Mouse (Mus musculus): Measurements from ENCODE around the gene Gm10188. TPM values are rescaled to one million over a fixed set of nuclear protein-coding genes. Genes with fewer than 3 reads are reported as not detected.

The Gm10188 gene
- total RNA-seq, 4 experiments from 2014 or later = not detected

GRCm38 (mm10) chr1:132226297-132227080 is 3.1 kb downstream of the Gm10188 start:
- DNase-seq (ENCODE audit: low spot score) = no peak

GRCm38 (mm10) chr1:132222166-132222565 is 7.4 kb downstream of the Gm10188 start:
- DNase-seq (ENCODE audit: low spot score) = no peak

GRCm38 (mm10) chr1:132221627-132222026 is 7.9 kb downstream of the Gm10188 start:
- no peak for DNase-seq (ENCODE audit: low spot score)

- DNase-seq (ENCODE audit: low spot score) = no peak
Observed at GRCm38 (mm10) chr1:132216276-132216675, 13.3 kb downstream of the Gm10188 start.

- DNase-seq (ENCODE audit: low spot score) = no peak
Observed at GRCm38 (mm10) chr1:132213076-132213475, 16.5 kb downstream of the Gm10188 start.

- DNase-seq (ENCODE audit: low spot score) = peak; percentile 49
Observed at GRCm38 (mm10) chr1:132212218-132212617, 17.3 kb downstream of the Gm10188 start.

- no peak for DNase-seq (ENCODE audit: low spot score)
Observed at GRCm38 (mm10) chr1:132211672-132212071, 17.9 kb downstream of the Gm10188 start.

- no peak for DNase-seq (ENCODE audit: low spot score)
Observed at GRCm38 (mm10) chr1:132210922-132211321, 18.6 kb downstream of the Gm10188 start.

- no peak for DNase-seq (ENCODE audit: low spot score)
Observed at GRCm38 (mm10) chr1:132209400-132209799, 20.2 kb downstream of the Gm10188 start.

GRCm38 (mm10) chr1:132208154-132208553 is 21.4 kb downstream of the Gm10188 start:
- no peak for DNase-seq (ENCODE audit: low spot score)

GRCm38 (mm10) chr1:132206828-132207227 is 22.7 kb downstream of the Gm10188 start:
- no peak for DNase-seq (ENCODE audit: low spot score)

- no peak for DNase-seq (ENCODE audit: low spot score)
Observed at GRCm38 (mm10) chr1:132205958-132206357, 23.6 kb downstream of the Gm10188 start.

- DNase-seq (ENCODE audit: low spot score) = no peak
Observed at GRCm38 (mm10) chr1:132202771-132203170, 26.8 kb downstream of the Gm10188 start.

GRCm38 (mm10) chr1:132201936-132202335 is 27.6 kb downstream of the Gm10188 start:
- no peak for DNase-seq (ENCODE audit: low spot score)

GRCm38 (mm10) chr1:132201511-132201860 is 28.1 kb downstream of the Gm10188 start:
- no peak for DNase-seq (ENCODE audit: low spot score)

- no peak for DNase-seq (ENCODE audit: low spot score)
Observed at GRCm38 (mm10) chr1:132200562-132201510, 28.7 kb downstream of the Gm10188 start.

GRCm38 (mm10) chr1:132199934-132200333 is 29.6 kb downstream of the Gm10188 start:
- DNase-seq (ENCODE audit: low spot score) = no peak

GRCm38 (mm10) chr1:132199244-132199643 is 30.3 kb downstream of the Gm10188 start:
- DNase-seq (ENCODE audit: low spot score) = no peak

GRCm38 (mm10) chr1:132198401-132199071 is 31.0 kb downstream of the Gm10188 start:
- DNase-seq (ENCODE audit: low spot score) = no peak

- DNase-seq (ENCODE audit: low spot score) = no peak
Observed at GRCm38 (mm10) chr1:132197666-132198065, 31.9 kb downstream of the Gm10188 start.

GRCm38 (mm10) chr1:132196337-132196736 is 33.2 kb downstream of the Gm10188 start:
- no peak for DNase-seq (ENCODE audit: low spot score)

GRCm38 (mm10) chr1:132195681-132196080 is 33.9 kb downstream of the Gm10188 start:
- DNase-seq (ENCODE audit: low spot score) = no peak

All from heart, adult 8-10 months (tissue).